Mouse (Mus musculus) large intestine, adult 2 months (tissue): ENCODE data around the gene Ccr1l1. TPM values are rescaled to one million over a fixed set of nuclear protein-coding genes. Genes with fewer than 3 reads are reported as not detected.

ENCODE experiments used
- DNase-seq: peaks from one replicate; pipeline ENCODE4 v3.0.0-alpha.2; 2012; ENCODE audit warnings: low read depth, low spot score
- WGBS: fragments of 180-500 bp; shearing (Covaris S2); methylation state at CpG from one replicate; pipeline ENCODE4 v1.1.7; 2018; 5-methylcytosine and 5-hydroxymethylcytosine counted together
- polyA plus RNA-seq: library from polyadenylated mRNA; depleted of rRNA; stranded (reverse); fragments of >200 nt; gene quantifications from 2 replicates; pipeline ENCODE4 v1.2.3, GENCODE M21; 2012; rRNA removed

Gene Ccr1l1
- polyA plus RNA-seq, 1 experiment: not detected

- DNase-seq: no peak
- 56% methylated on average over 6 of the region's 6 CpGs for WGBS
These were observed 46.2 kb downstream of the Ccr1l1 start for GRCm38 (mm10) chr9:123931761-123932700.

GRCm38 (mm10) chr9:123930926-123931325 is 47.3 kb downstream of the Ccr1l1 start:
- no peak for DNase-seq
- 24% methylated on average over 3 of the region's 3 CpGs for WGBS

- 75% methylated on average over 3 of the region's 3 CpGs for WGBS
- no peak for DNase-seq
These were observed 47.7 kb downstream of the Ccr1l1 start for GRCm38 (mm10) chr9:123930476-123930875.

GRCm38 (mm10) chr9:123929936-123930335 is 48.3 kb downstream of the Ccr1l1 start:
- WGBS: 86% methylated on average over 4 of the region's 4 CpGs
- DNase-seq: no peak

- no peak for DNase-seq
- WGBS: 12% methylated on average over 8 of the region's 8 CpGs
These were observed 49.4 kb downstream of the Ccr1l1 start for GRCm38 (mm10) chr9:123928759-123929246.

- WGBS: 24% methylated on average over 12 of the region's 12 CpGs
- DNase-seq: no peak
These were observed 50.0 kb downstream of the Ccr1l1 start for GRCm38 (mm10) chr9:123928118-123928758.

- no peak for DNase-seq
- WGBS: 41% methylated on average over 16 of the region's 16 CpGs
These were observed 50.8 kb downstream of the Ccr1l1 start for GRCm38 (mm10) chr9:123927281-123927960.

Other genes starting within 250 kb of the Ccr1l1 start
- gene Cxcr6, start 171.9 kb downstream of the Ccr1l1 start, polyA plus RNA-seq: 3.6 and 3.8 TPM in 2 replicates
- gene Fyco1, start 126.5 kb downstream of the Ccr1l1 start, polyA plus RNA-seq: 3.4 and 6.3 TPM in 2 replicates
- 0.30 and 0.64 TPM in 2 replicates for gene Xcr1, start 116.4 kb downstream of the Ccr1l1 start, polyA plus RNA-seq
- gene Ccr1, start 9.7 kb downstream of the Ccr1l1 start, polyA plus RNA-seq: 4.4 and 5.2 TPM in 2 replicates
- 0.11 and 0.19 TPM in 2 replicates for gene Ccr3, start 43.6 kb upstream of the Ccr1l1 start, polyA plus RNA-seq
- gene Ccr2, start 123.5 kb upstream of the Ccr1l1 start, polyA plus RNA-seq: 1.0 and 2.2 TPM in 2 replicates
- 1.7 and 4.5 TPM in 2 replicates for gene Ccr5, start 143.1 kb upstream of the Ccr1l1 start, polyA plus RNA-seq